Mouse (Mus musculus) cerebellum, adult 2 months (tissue): ENCODE data around the gene Mccc2. TPM values are rescaled to one million over a fixed set of nuclear protein-coding genes. Genes with fewer than 3 reads are reported as not detected.

Experiments
- DNase-seq, 2 experiments: peaks; one replicate each; pipeline ENCODE4 v3.0.0; 2021
- H3K27ac ChIP-seq: fragments of 200-500 bp; 2 replicates; pipeline ENCODE4 v1.5.1; 2012; ENCODE audit warnings: low read length, control low read depth, inconsistent platforms; ENCODE audit not compliant: insufficient read depth
- H3K27me3 ChIP-seq: fragments of 200-500 bp; 2 replicates; pipeline ENCODE4 v1.6.1; 2012; ENCODE audit warnings: inconsistent platforms, mild to moderate bottlenecking, low read length, moderate library complexity; ENCODE audit not compliant: control insufficient read depth, insufficient read depth
- H3K4me1 ChIP-seq: fragments of 200-500 bp; 2 replicates; pipeline ENCODE4 v1.6.1; 2011; ENCODE audit warnings: low read length; ENCODE audit not compliant: control insufficient read depth, insufficient read depth
- H3K4me3 ChIP-seq: fragments of 200-500 bp; replicated peaks from 2 replicates; pipeline ENCODE3; 2011; ENCODE audit warnings: mild to moderate bottlenecking, low read depth, low read length, control low read depth; ENCODE audit not compliant: insufficient read depth
- CTCF ChIP-seq: fragments of 200-500 bp; IDR thresholded peaks from 2 replicates; pipeline ENCODE4 v1.5.1; 2011; ENCODE audit warnings: low read depth, mild to moderate bottlenecking, control low read depth, low read length, moderate library complexity, borderline replicate concordance; ENCODE audit not compliant: insufficient read depth
- POLR2A ChIP-seq: fragments of 200-500 bp; IDR thresholded peaks from 2 replicates; pipeline ENCODE4 v1.6.1; 2011; ENCODE audit warnings: low read length, control low read depth, borderline replicate concordance; ENCODE audit not compliant: insufficient read depth
- WGBS: fragments of 180-500 bp; shearing (Covaris S2); methylation state at CpG from one replicate; pipeline ENCODE4 v1.1.7; 2018; 5-methylcytosine and 5-hydroxymethylcytosine counted together
- polyA plus RNA-seq: library from polyadenylated mRNA; depleted of rRNA; stranded (reverse); fragments of >200 nt; gene quantifications from 2 replicates; pipeline ENCODE4 v1.2.3, GENCODE M21; 2012; rRNA removed

The Mccc2 gene
- polyA plus RNA-seq, 1 experiment: 30.2 TPM

- Histone ChIP-seq H3K27ac (no peak overlapping the region), H3K4me1 (no peaks in the 10 kb centered on the region), H3K27me3 (peaks cover 3% of the 10 kb centered on the region; the same call in 1 of the 2 replicates), H3K4me3 (no peak overlapping the region)
- DNase-seq: no peak
- TF ChIP-seq POLR2A: no peak
- no peak for TF ChIP-seq CTCF
- 24% methylated on average over 14 of the region's 14 CpGs for WGBS
These were observed 116.6 kb downstream of the Mccc2 start for GRCm38 (mm10) chr13:99898816-99899215.

Other genes with a start within 250 kb of the Mccc2 start
- gene Cartpt, start 114.5 kb downstream of the Mccc2 start, polyA plus RNA-seq: 5.3 and 6.0 TPM in 2 replicates
- gene Bdp1, start 88.4 kb upstream of the Mccc2 start, polyA plus RNA-seq: 14.7 and 16.6 TPM in 2 replicates
- 30.4 and 31.4 TPM in 2 replicates for gene Serf1, start 92.4 kb upstream of the Mccc2 start, polyA plus RNA-seq
- 35.8 and 40.7 TPM in 2 replicates for gene Smn1, start 109.2 kb upstream of the Mccc2 start, polyA plus RNA-seq
- 0.36 and 0.40 TPM in 2 replicates for gene Naip2, start 186.5 kb upstream of the Mccc2 start, polyA plus RNA-seq
- gene Naip5, start 230.7 kb upstream of the Mccc2 start, polyA plus RNA-seq: 0.54 and 0.79 TPM in 2 replicates